Mouse (Mus musculus) spleen, adult 10 weeks (tissue): Measurements from ENCODE around the gene Klrb1f. TPM values are rescaled to one million over a fixed set of nuclear protein-coding genes. Genes with fewer than 3 reads are reported as not detected.

Experiments
- polyA plus RNA-seq: library from polyadenylated mRNA; stranded (reverse); fragments of 350-450 nt; fragmentation: Illumina TruSeq; extraction: RNeasy Lipid Tissue Mini Kit (QIAGEN cat#74804); gene quantifications from one replicate; pipeline ENCODE4 v1.2.3, GENCODE M21; 2015; ENCODE audit warnings: low replicate concordance; ENCODE audit not compliant: insufficient read depth

Gene Klrb1f
- polyA plus RNA-seq = 13.9 TPM

GRCm38 (mm10) chr6:129045601-129046000, at the start of gene Klrb1f:
Klrb1f (plus strand) TSS chr6:129045901.

GRCm38 (mm10) chr6:129100794-129101193, 55.1 kb downstream of the Klrb1f start, which contains the start of gene Clec2e:
Clec2e (minus strand) TSS chr6:129100913.

Other genes with a start within 250 kb of the Klrb1f start
- 1.7 TPM for gene Gm44511, start 219.6 kb upstream of the Klrb1f start, polyA plus RNA-seq
- 6.6 TPM for gene Klrb1b, start 219.6 kb upstream of the Klrb1f start, polyA plus RNA-seq
- 177 TPM for gene Clec2i, start 158.3 kb upstream of the Klrb1f start, polyA plus RNA-seq
- gene BC035044, start 154.8 kb upstream of the Klrb1f start, polyA plus RNA-seq = 101 TPM
- gene Clec2g, start 111.5 kb upstream of the Klrb1f start, polyA plus RNA-seq = 0.97 TPM
- not detected for gene Clec2e, start 55.0 kb downstream of the Klrb1f start, polyA plus RNA-seq
- 375 TPM for gene Clec2d, start 134.7 kb downstream of the Klrb1f start, polyA plus RNA-seq
- 80.1 TPM for gene Cd69, start 229.5 kb downstream of the Klrb1f start, polyA plus RNA-seq